Mouse (Mus musculus) MEL (cell line): ENCODE results near the gene Ifi27l2b. TPM values are rescaled to one million over a fixed set of nuclear protein-coding genes. Genes with fewer than 3 reads are reported as not detected.

ENCODE experiments used
- DNase-seq: peaks from one replicate; pipeline ENCODE4 v3.0.0; 2011; ENCODE audit warnings: low read depth, low spot score
- H3K27ac ChIP-seq: 2 replicates; pipeline ENCODE4 v1.5.1; 2012; ENCODE audit warnings: low read depth, mild to moderate bottlenecking, control low read depth, low read length, moderate library complexity; ENCODE audit not compliant: control insufficient read depth
- H3K27me3 ChIP-seq, 2 experiments: fragments of 150-350 bp in 1 of 2; sonication (generic) in 1 of 2; 2 replicates each; pipeline ENCODE4 v1.6.1; 2012; ENCODE audit warnings: low read length in 2 of 2, mild to moderate bottlenecking in 2 of 2, improper control_type of control experiment in 1 of 2, moderate library complexity in 1 of 2; ENCODE audit not compliant: insufficient read depth in 2 of 2, control insufficient read depth in 1 of 2
- H3K36me3 ChIP-seq, 2 experiments: 2 replicates each; pipeline ENCODE4 v1.6.1; 2012 to 2014; ENCODE audit warnings: low read length in 2 of 2, improper control_type of control experiment in 1 of 2, inconsistent platforms in 1 of 2, mild to moderate bottlenecking in 1 of 2; ENCODE audit not compliant: insufficient read depth in 2 of 2, control insufficient read depth in 1 of 2
- H3K4me1 ChIP-seq, 2 experiments: fragments of 150-350 bp in 1 of 2; sonication (generic) in 1 of 2; 2 replicates each; pipeline ENCODE4 v1.6.1; 2012; ENCODE audit warnings: low read length in 2 of 2, improper control_type of control experiment in 1 of 2, mild to moderate bottlenecking in 1 of 2; ENCODE audit not compliant: insufficient read depth in 2 of 2, control insufficient read depth in 1 of 2
- H3K4me3 ChIP-seq, 2 experiments: fragments of 150-350 bp in 1 of 2; sonication (generic) in 1 of 2; 2 replicates each; pipeline ENCODE4 v1.5.1; 2012; ENCODE audit warnings: low read depth in 2 of 2, low read length in 2 of 2, mild to moderate bottlenecking in 2 of 2, moderate library complexity in 2 of 2, control low read depth in 1 of 2, improper control_type of control experiment in 1 of 2; ENCODE audit not compliant: control insufficient read depth in 1 of 2, insufficient read depth in 1 of 2
- H3K79me2 ChIP-seq: 2 replicates; pipeline ENCODE4 v1.6.1; 2012; ENCODE audit warnings: mild to moderate bottlenecking, low read length, moderate library complexity; ENCODE audit not compliant: control insufficient read depth, poor library complexity, insufficient read depth
- H3K9ac ChIP-seq: 2 replicates; pipeline ENCODE4 v1.6.1; 2012; ENCODE audit warnings: low read depth, mild to moderate bottlenecking, control low read depth, low read length, moderate library complexity; ENCODE audit not compliant: control insufficient read depth, poor library complexity, severe bottlenecking
- H3K9me3 ChIP-seq: fragments of 150-350 bp; sonication (generic); replicated peaks from 2 replicates; pipeline ENCODE4 v1.6.1; 2012; ENCODE audit warnings: mild to moderate bottlenecking, low read length, improper control_type of control experiment, moderate library complexity; ENCODE audit not compliant: insufficient read depth
- BHLHE40 ChIP-seq: IDR thresholded peaks from 2 replicates; pipeline ENCODE4 v1.6.1; 2012; ENCODE audit warnings: low read depth, mild to moderate bottlenecking, inconsistent platforms, low read length, improper control_type of control experiment, borderline replicate concordance
- CHD1 ChIP-seq: IDR thresholded peaks from 2 replicates; pipeline ENCODE4 v1.6.1; 2012; ENCODE audit warnings: low read depth, mild to moderate bottlenecking, inconsistent platforms, low read length, improper control_type of control experiment
- CHD2 ChIP-seq: IDR thresholded peaks from 2 replicates; pipeline ENCODE4 v1.6.1; 2011; ENCODE audit warnings: low read length, improper control_type of control experiment
- CTCF ChIP-seq, 3 experiments: IDR thresholded peaks in 2 of 3; conservative IDR thresholded peaks in 1 of 3; 2 replicates each; pipeline ENCODE4 v1.5.1; 2011 to 2012; ENCODE audit warnings: low read length in 3 of 3, low read depth in 2 of 3, mild to moderate bottlenecking in 2 of 3, improper control_type of control experiment in 1 of 3, inconsistent platforms in 1 of 3, mixed read lengths in 1 of 3, moderate library complexity in 1 of 3; ENCODE audit not compliant: control insufficient read depth in 1 of 3, insufficient read depth in 1 of 3, poor library complexity in 1 of 3, severe bottlenecking in 1 of 3
- ELF1 ChIP-seq: IDR thresholded peaks from 2 replicates; pipeline ENCODE4 v1.6.1; 2014; ENCODE audit warnings: low read depth, mild to moderate bottlenecking, inconsistent platforms, low read length, improper control_type of control experiment, moderate library complexity
- EP300 ChIP-seq, 2 experiments: IDR thresholded peaks; 2 replicates each; pipeline ENCODE4 v1.6.1; 2011; ENCODE audit warnings: improper control_type of control experiment in 2 of 2, low read length in 2 of 2, low read depth in 1 of 2, mild to moderate bottlenecking in 1 of 2
- ETS1 ChIP-seq: IDR thresholded peaks from 2 replicates; pipeline ENCODE4 v1.6.1; 2012; ENCODE audit warnings: low read depth, mild to moderate bottlenecking, inconsistent platforms, low read length, improper control_type of control experiment, moderate library complexity
- GABPA ChIP-seq: IDR thresholded peaks from 2 replicates; pipeline ENCODE4 v1.6.1; 2012; ENCODE audit warnings: low read depth, mild to moderate bottlenecking, inconsistent platforms, low read length, improper control_type of control experiment, moderate library complexity
- HCFC1 ChIP-seq: IDR thresholded peaks from 2 replicates; pipeline ENCODE4 v1.6.1; 2012; ENCODE audit warnings: low read depth, mild to moderate bottlenecking, inconsistent platforms, low read length, improper control_type of control experiment, moderate library complexity
- MAFK ChIP-seq: IDR thresholded peaks from 2 replicates; pipeline ENCODE4 v1.6.1; 2011; ENCODE audit warnings: low read depth, mild to moderate bottlenecking, low read length, improper control_type of control experiment, borderline replicate concordance
- MAX ChIP-seq: IDR thresholded peaks from 2 replicates; pipeline ENCODE4 v1.6.1; 2011; ENCODE audit warnings: low read length, improper control_type of control experiment
- MXI1 ChIP-seq: IDR thresholded peaks from 2 replicates; pipeline ENCODE4 v1.6.1; 2011; ENCODE audit warnings: mild to moderate bottlenecking, low read depth, low read length, improper control_type of control experiment
- MYB ChIP-seq: IDR thresholded peaks from 2 replicates; pipeline ENCODE4 v1.6.1; 2011; ENCODE audit warnings: mild to moderate bottlenecking, low read depth, low read length, improper control_type of control experiment
- MYC ChIP-seq: IDR thresholded peaks from 2 replicates; pipeline ENCODE4 v1.6.1; 2011; ENCODE audit warnings: low read depth, mild to moderate bottlenecking, low read length, improper control_type of control experiment, moderate library complexity
- NRF1 ChIP-seq: IDR thresholded peaks from 2 replicates; pipeline ENCODE4 v1.6.1; 2014; ENCODE audit warnings: low read depth, mild to moderate bottlenecking, inconsistent platforms, low read length, improper control_type of control experiment, moderate library complexity; ENCODE audit not compliant: poor library complexity, insufficient read depth, severe bottlenecking
- POLR2A ChIP-seq, 2 experiments: IDR thresholded peaks; 2 replicates each; pipeline ENCODE4 v1.6.1; 2011 to 2012; ENCODE audit warnings: low read length in 2 of 2, mild to moderate bottlenecking in 2 of 2, control low read depth in 1 of 2, improper control_type of control experiment in 1 of 2, low read depth in 1 of 2, moderate library complexity in 1 of 2; ENCODE audit not compliant: control insufficient read depth in 1 of 2, insufficient read depth in 1 of 2, poor library complexity in 1 of 2
- SIN3A ChIP-seq: IDR thresholded peaks from 2 replicates; pipeline ENCODE4 v1.6.1; 2012; ENCODE audit warnings: low read length, improper control_type of control experiment, inconsistent platforms
- SMC3 ChIP-seq: IDR thresholded peaks from 2 replicates; pipeline ENCODE4 v1.6.1; 2011; ENCODE audit warnings: low read depth, low read length, improper control_type of control experiment
- TAL1 ChIP-seq: IDR thresholded peaks from 2 replicates; pipeline ENCODE4 v1.6.1; 2012; ENCODE audit warnings: mild to moderate bottlenecking, inconsistent platforms, low read length, moderate library complexity, mixed read lengths
- TBP ChIP-seq: IDR thresholded peaks from 2 replicates; pipeline ENCODE4 v1.8.0; 2011; ENCODE audit warnings: low read depth, low read length, improper control_type of control experiment
- UBTF ChIP-seq: IDR thresholded peaks from 2 replicates; pipeline ENCODE4 v1.6.1; 2012; ENCODE audit warnings: low read depth, mild to moderate bottlenecking, inconsistent platforms, low read length, improper control_type of control experiment, moderate library complexity, borderline replicate concordance; ENCODE audit not compliant: insufficient read depth
- ZC3H11A ChIP-seq: IDR thresholded peaks from 2 replicates; pipeline ENCODE4 v1.6.1; 2012; ENCODE audit warnings: low read depth, mild to moderate bottlenecking, inconsistent platforms, low read length, improper control_type of control experiment
- ZKSCAN1 ChIP-seq: IDR thresholded peaks from 2 replicates; pipeline ENCODE4 v1.6.1; 2012; ENCODE audit warnings: low read depth, mild to moderate bottlenecking, inconsistent platforms, low read length, improper control_type of control experiment, moderate library complexity
- polyA plus RNA-seq, 2 experiments: library from polyadenylated mRNA; stranded (reverse) in 1 of 2; unstranded in 1 of 2; fragments of >175 nt in 1 of 2; fragments of >200 nt in 1 of 2; gene quantifications; 2 replicates each; pipeline versions ENCODE4 v1.2.1 to v1.2.4; 2012; ENCODE audit warnings: low replicate concordance in 2 of 2, low read depth in 1 of 2; ENCODE audit not compliant: insufficient read length in 2 of 2, insufficient read depth in 1 of 2, missing spikeins in 1 of 2
- total RNA-seq: library from RNA; depleted of rRNA; stranded (reverse); fragments of 300-350 nt; gene quantifications from 2 replicates; pipeline ENCODE4 v1.2.3, GENCODE M21; 2012

Gene Ifi27l2b
- total and polyA plus RNA-seq, 3 experiments = 0.07 TPM; not detected in 2

- Histone ChIP-seq H3K27ac (no peak overlapping the region), H3K4me1 (no peaks in the 10 kb centered on the region; a peak in 1 of 4 replicates), H3K36me3 (no peaks in the 10 kb centered on the region), H3K79me2 (no peaks in the 10 kb centered on the region), H3K4me3 (no peak overlapping the region), H3K27me3 (peaks cover 3 to 5% of the 10 kb centered on the region in 2 experiments; a peak in 2 of 4 replicates), H3K9ac (no peak overlapping the region)
- DNase-seq = no peak
- TF ChIP-seq NRF1 (no peak), TAL1 (no peak), CHD2 (no peak), CTCF (IDR thresholded peaks at IDR 0.05 in 2 of 3, conservative IDR thresholded peaks at IDR 0.05 in 1 of 3; ENCODE audit: control insufficient read depth in 1 of 3, insufficient read depth in 1 of 3, low read depth in 2 of 3, low read length in 3 of 3, poor library complexity in 1 of 3, severe bottlenecking in 1 of 3) (no peak), MXI1 (no peak), ETS1 (no peak), EP300 (IDR thresholded peaks at IDR 0.05; ENCODE audit: low read depth in 1 of 2, low read length in 2 of 2) (no peak), CHD1 (no peak), SMC3 (no peak), MAX (no peak), GABPA (no peak), UBTF (no peak), TBP (no peak), MYB (no peak), POLR2A (IDR thresholded peaks at IDR 0.05; ENCODE audit: control insufficient read depth in 1 of 2, insufficient read depth in 1 of 2, low read depth in 1 of 2, low read length in 2 of 2, poor library complexity in 1 of 2) (no peak), SIN3A (no peak), ZKSCAN1 (no peak), HCFC1 (no peak), BHLHE40 (no peak), MYC (no peak)
- TF ChIP-seq, all 39 proteins: peak for 0
- H3K9me3 ChIP-seq = no peaks in the 10 kb centered on the region
Observed at GRCm38 (mm10) chr12:103481671-103482070, 24.6 kb upstream of the Ifi27l2b start.

- no peak overlapping the region for H3K4me3 ChIP-seq
- no peak for DNase-seq
Observed at GRCm38 (mm10) chr12:103477461-103478015, 20.5 kb upstream of the Ifi27l2b start.

More at GRCm38 (mm10) chr12:103477461-103478015, 20.5 kb upstream of the Ifi27l2b start:
- H3K4me1 ChIP-seq = no peaks in the 10 kb centered on the region
- no peak overlapping the region for H3K27ac ChIP-seq
- H3K9me3 ChIP-seq = no peaks in the 10 kb centered on the region
- TF ChIP-seq MAFK = no peak
- TF ChIP-seq ELF1 = no peak
- no peak for TF ChIP-seq ZC3H11A
- no peak for TF ChIP-seq CHD2
- TF ChIP-seq, all 39 proteins: peak for 0
- Histone ChIP-seq H3K9ac (no peak overlapping the region), H3K79me2 (no peaks in the 10 kb centered on the region), H3K27me3 (peaks cover 5 to 6% of the 10 kb centered on the region in 2 experiments; a peak in 2 of 4 replicates), H3K36me3 (no peaks in the 10 kb centered on the region)
